Mouse (Mus musculus) left cerebral cortex, adult 2 months (tissue): ENCODE data around the gene Vapb. TPM values are rescaled to one million over a fixed set of nuclear protein-coding genes. Genes with fewer than 3 reads are reported as not detected.

Experiments
- DNase-seq, 2 experiments: peaks; one replicate each; pipeline ENCODE4 v3.0.0; 2021 to 2022; ENCODE audit warnings: low spot score in 2 of 2, mixed read lengths in 1 of 2; ENCODE audit errors: extremely low spot score in 1 of 2
- H3K27ac ChIP-seq: fragments of 200-600 bp; 2 replicates; pipeline ENCODE4 v1.8.1; 2022
- H3K4me3 ChIP-seq: fragments of 200-600 bp; 2 replicates; pipeline ENCODE4 v1.8.1; 2022
- CTCF ChIP-seq: fragments of 200-600 bp; IDR thresholded peaks from 2 replicates; pipeline ENCODE4 v1.8.1; 2022; ENCODE audit warnings: antibody characterized with exemption, mild to moderate bottlenecking, moderate library complexity
- intact Hi-C: fragments of 180-260 bp; cut with DNase I; formaldehyde crosslinking; loops from one replicate; pipeline ENCODE4 v1.15.1; 2025
- total RNA-seq, 2 experiments: library from RNA; stranded (reverse); gene quantifications; 2 replicates each; pipeline ENCODE4 v1.2.3; 2021

The Vapb gene
- total RNA-seq, 2 experiments from 2014 or later, result 125 to 130 TPM

- no peak overlapping the region for H3K4me3 ChIP-seq
- TF ChIP-seq CTCF, result no peak
- intact Hi-C loops, result no loop called here
Measured at GRCm38 (mm10) chr2:173799513-173799912, 62.2 kb downstream of the Vapb start.

GRCm38 (mm10) chr2:173800566-173800965 is 63.3 kb downstream of the Vapb start:
- no peak for DNase-seq
- no peak overlapping the region for H3K4me3 ChIP-seq
- no peak for TF ChIP-seq CTCF
- intact Hi-C loops, result loop anchor here (10.0 kb wide), 1 partner anchor 206 kb away; no protein-coding TSS in a partner anchor
- H3K27ac ChIP-seq, result no peak overlapping the region

More at GRCm38 (mm10) chr2:173799513-173799912, 62.2 kb downstream of the Vapb start:
- no peak overlapping the region for H3K27ac ChIP-seq
- no peak for DNase-seq

GRCm38 (mm10) chr2:173801405-173801876 is 64.1 kb downstream of the Vapb start:
- no peak for DNase-seq
- TF ChIP-seq CTCF, result no peak
- intact Hi-C loops, result loop anchor here (10.0 kb wide), 1 partner anchor 207 kb away; no protein-coding TSS in a partner anchor
- H3K4me3 ChIP-seq, result no peak overlapping the region
- no peak overlapping the region for H3K27ac ChIP-seq

GRCm38 (mm10) chr2:173802176-173802575 is 64.9 kb downstream of the Vapb start:
- no peak for DNase-seq
- intact Hi-C loops, result loop anchor here (10.0 kb wide), 1 partner anchor 207 kb away; no protein-coding TSS in a partner anchor
- TF ChIP-seq CTCF, result no peak
- H3K27ac ChIP-seq, result no peak overlapping the region
- H3K4me3 ChIP-seq, result no peak overlapping the region

- H3K27ac ChIP-seq, result no peak overlapping the region
- intact Hi-C loops, result loop anchor here (10.0 kb wide), 1 partner anchor 208 kb away; no protein-coding TSS in a partner anchor
Measured at GRCm38 (mm10) chr2:173802956-173803355, 65.6 kb downstream of the Vapb start.

GRCm38 (mm10) chr2:173803827-173804226 is 66.5 kb downstream of the Vapb start:
- Histone ChIP-seq H3K27ac (no peak overlapping the region), H3K4me3 (no peak overlapping the region)
- intact Hi-C loops, result loop anchor here (10.0 kb wide), 1 partner anchor 209 kb away; no protein-coding TSS in a partner anchor
- no peak for DNase-seq
- TF ChIP-seq CTCF, result no peak

More at GRCm38 (mm10) chr2:173802956-173803355, 65.6 kb downstream of the Vapb start:
- no peak for TF ChIP-seq CTCF
- no peak for DNase-seq
- H3K4me3 ChIP-seq, result no peak overlapping the region

GRCm38 (mm10) chr2:173806621-173807020 is 69.3 kb downstream of the Vapb start:
- H3K27ac ChIP-seq, result no peak overlapping the region
- H3K4me3 ChIP-seq, result no peak overlapping the region
- TF ChIP-seq CTCF, result no peak
- no peak for DNase-seq
- intact Hi-C loops, result loop anchor here (10.0 kb wide), 1 partner anchor 212 kb away; no protein-coding TSS in a partner anchor

GRCm38 (mm10) chr2:173808942-173809341 is 71.6 kb downstream of the Vapb start:
- H3K27ac ChIP-seq, result no peak overlapping the region
- intact Hi-C loops, result loop anchor here (10.0 kb wide), 1 partner anchor 214 kb away; no protein-coding TSS in a partner anchor
- TF ChIP-seq CTCF, result no peak
- no peak overlapping the region for H3K4me3 ChIP-seq
- DNase-seq, result no peak

- no peak overlapping the region for H3K27ac ChIP-seq
- TF ChIP-seq CTCF, result no peak
- intact Hi-C loops, result no loop called here
- H3K4me3 ChIP-seq, result no peak overlapping the region
- DNase-seq, result no peak
Measured at GRCm38 (mm10) chr2:173810036-173810850, 72.9 kb downstream of the Vapb start.

- intact Hi-C loops, result no loop called here
- no peak for TF ChIP-seq CTCF
- Histone ChIP-seq H3K27ac (no peak overlapping the region), H3K4me3 (no peak overlapping the region)
- no peak for DNase-seq
Measured at GRCm38 (mm10) chr2:173810851-173811130, 73.5 kb downstream of the Vapb start.

- H3K4me3 ChIP-seq, result no peak overlapping the region
- intact Hi-C loops, result no loop called here
- peak; percentile 15 for TF ChIP-seq CTCF
- no peak for DNase-seq
- no peak overlapping the region for H3K27ac ChIP-seq
Measured at GRCm38 (mm10) chr2:173811850-173812249, 74.5 kb downstream of the Vapb start.

- Histone ChIP-seq H3K4me3 (no peak overlapping the region), H3K27ac (no peak overlapping the region)
- no peak for DNase-seq
- TF ChIP-seq CTCF, result no peak
- intact Hi-C loops, result no loop called here
Measured at GRCm38 (mm10) chr2:173813071-173813470, 75.8 kb downstream of the Vapb start.
